Mouse (Mus musculus): ENCODE results near the gene Rmdn2.

The Rmdn2 gene

GRCm38 (mm10) chr17:79611545-79611944 is at the start of gene Rmdn2:
TSS of gene Rmdn2 (plus strand) at chr17:79611863.
- no peak for DNase-seq (ENCODE audit: low spot score in 2 of 2)

DNA sequence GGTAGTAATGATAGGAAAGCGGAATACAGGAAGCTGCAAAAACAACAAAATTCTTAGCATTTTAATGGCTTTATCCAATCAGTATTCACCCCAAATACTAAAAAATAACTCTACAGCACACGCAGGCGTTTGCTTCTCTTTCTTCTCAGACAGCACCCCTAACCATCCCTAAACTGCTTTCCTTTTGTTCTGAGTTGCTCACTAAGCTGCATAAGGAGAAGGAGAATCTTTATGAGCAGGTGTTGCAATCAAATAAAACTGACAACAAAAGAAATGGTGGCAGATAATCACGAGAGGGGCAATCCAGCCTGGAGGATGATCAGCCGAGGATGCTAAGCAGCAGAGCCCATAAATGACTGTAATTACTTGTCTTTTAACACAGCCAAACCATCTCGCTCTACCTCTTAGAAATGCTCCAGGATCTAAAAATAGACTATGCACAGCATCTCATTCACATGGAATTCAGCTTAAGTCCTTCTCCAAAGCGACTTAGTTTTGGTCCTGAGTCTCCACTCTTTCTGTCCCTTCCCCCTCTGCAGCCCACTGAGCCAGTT is 48.5 kb upstream of the Rmdn2 start:
- no peak for DNase-seq (ENCODE audit: low spot score in 2 of 2)

DNA sequence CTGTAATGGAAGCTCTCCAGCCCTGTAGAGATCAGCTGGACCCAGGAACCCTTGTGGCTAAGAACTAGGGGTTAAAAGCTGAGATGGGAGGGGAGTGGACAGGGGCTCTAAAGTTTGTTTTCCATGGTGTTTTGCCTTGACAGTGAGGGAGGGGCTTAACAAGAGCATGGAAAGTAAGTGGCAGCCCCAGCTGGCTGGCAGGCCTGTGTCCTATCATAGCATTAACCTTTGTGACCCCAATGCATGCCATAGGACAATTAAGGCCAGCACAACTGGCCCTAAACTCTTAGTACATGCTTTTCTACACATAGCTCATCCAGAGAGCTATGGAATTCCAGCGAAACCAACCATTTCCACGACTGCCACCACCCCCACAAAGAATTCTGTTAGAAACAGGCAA is 47.9 kb upstream of the Rmdn2 start:
- DNase-seq (ENCODE audit: low spot score in 2 of 2): no peak

- DNase-seq (ENCODE audit: low spot score in 2 of 2): no peak
Observed at GRCm38 (mm10) chr17:79565241-79565961, 46.3 kb upstream of the Rmdn2 start.

DNA sequence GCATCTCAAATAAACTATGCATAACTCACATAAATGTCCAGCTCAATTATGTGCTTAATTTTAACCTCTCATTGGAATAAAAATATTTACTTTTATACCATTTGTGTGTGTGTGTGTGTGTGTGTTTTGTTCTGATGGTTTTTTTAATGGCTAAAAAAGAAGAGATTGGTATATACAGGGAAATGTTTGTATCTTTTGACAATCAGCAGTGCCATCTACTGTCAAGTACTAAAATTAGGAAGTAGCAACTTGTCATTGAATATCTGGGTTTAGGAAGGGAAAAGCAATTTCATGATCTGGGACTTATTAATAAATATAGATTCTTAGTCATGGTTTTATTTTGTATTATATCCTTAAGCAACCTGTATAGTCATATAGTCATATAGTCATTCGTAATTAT is 43.3 kb upstream of the Rmdn2 start:
- DNase-seq (ENCODE audit: low spot score in 2 of 2): no peak

DNA sequence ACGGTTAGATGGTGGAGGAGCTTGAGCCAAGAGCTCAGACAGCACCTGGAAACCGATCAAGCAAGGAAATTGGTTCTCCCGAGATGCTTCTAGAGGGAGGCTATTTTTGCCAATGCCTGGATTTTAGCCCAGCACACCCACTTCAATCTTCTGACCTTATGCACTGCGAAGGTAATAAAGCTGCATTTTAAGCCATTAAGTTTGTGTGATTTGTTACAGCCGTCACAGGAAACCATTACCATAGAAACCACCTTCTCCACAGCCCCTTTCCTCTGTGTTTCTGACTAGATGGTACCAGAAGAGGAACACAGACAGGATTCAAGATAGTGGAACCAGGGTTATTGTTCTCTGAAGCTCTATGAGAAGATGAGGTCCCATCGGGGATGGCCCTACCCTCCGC is 33.3 kb upstream of the Rmdn2 start:
- DNase-seq (ENCODE audit: low spot score in 2 of 2): no peak

DNA sequence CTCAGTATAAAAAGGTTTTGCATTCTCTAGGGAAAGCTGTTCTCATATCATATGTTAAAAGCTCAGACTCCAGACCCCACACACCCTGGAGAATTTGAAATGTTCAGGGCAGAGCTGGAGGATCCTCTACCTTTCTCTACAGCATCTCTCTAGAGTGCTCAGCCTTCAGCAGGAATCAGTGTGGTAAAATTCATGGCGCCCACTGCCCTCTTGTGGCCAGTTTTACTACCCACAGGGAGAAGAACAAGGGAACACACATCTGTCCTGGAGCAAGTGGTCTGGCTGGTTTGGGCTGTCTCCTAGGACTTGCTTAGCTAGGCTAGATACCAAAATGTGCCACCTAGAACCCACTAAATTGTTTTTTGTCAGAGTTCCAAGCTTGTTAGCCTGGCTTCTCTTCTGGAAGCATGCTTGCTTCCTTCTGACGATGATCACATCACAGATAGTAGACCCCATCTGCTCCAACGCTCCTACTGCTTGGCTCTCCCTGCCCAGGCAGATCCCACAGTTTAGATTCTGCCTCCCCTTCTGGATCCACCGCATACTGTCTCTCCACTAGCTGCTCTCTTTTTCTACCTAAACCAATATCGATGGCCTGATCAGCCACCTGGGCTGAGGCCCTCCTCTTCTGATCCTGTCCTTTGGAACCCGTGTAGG is 31.3 kb upstream of the Rmdn2 start:
- peak; percentile 71 to 77 for DNase-seq (ENCODE audit: low spot score in 2 of 2)

- DNase-seq (ENCODE audit: low spot score in 2 of 2): no peak
Observed at GRCm38 (mm10) chr17:79583466-79583865, 28.2 kb upstream of the Rmdn2 start.

- no peak for DNase-seq (ENCODE audit: low spot score in 2 of 2)
Observed at GRCm38 (mm10) chr17:79584246-79584800, 27.3 kb upstream of the Rmdn2 start.

DNA sequence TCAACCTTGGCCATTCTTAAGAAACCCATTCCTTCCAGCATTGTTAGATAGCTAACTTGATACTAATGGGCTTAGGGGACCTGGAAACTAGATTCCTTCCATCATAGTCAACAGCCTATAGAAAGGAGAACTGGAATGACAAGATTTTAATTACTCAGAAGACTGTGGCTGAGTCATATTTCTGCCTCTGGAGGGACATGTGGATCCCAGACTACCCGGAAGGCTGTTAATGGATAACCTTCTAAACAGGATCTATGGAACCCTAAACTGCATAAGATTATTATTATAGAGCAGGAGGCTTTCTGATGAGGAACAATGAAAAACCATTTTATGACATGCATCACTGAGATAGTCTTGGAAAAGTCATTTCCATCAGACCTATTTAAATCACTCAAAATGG is 21.8 kb upstream of the Rmdn2 start:
- DNase-seq (ENCODE audit: low spot score in 2 of 2): no peak

- no peak for DNase-seq (ENCODE audit: low spot score in 2 of 2)
Observed at GRCm38 (mm10) chr17:79595996-79596395, 15.7 kb upstream of the Rmdn2 start.

GRCm38 (mm10) chr17:79598151-79598550 is 13.5 kb upstream of the Rmdn2 start:
- DNase-seq (ENCODE audit: low spot score in 2 of 2): no peak

DNA sequence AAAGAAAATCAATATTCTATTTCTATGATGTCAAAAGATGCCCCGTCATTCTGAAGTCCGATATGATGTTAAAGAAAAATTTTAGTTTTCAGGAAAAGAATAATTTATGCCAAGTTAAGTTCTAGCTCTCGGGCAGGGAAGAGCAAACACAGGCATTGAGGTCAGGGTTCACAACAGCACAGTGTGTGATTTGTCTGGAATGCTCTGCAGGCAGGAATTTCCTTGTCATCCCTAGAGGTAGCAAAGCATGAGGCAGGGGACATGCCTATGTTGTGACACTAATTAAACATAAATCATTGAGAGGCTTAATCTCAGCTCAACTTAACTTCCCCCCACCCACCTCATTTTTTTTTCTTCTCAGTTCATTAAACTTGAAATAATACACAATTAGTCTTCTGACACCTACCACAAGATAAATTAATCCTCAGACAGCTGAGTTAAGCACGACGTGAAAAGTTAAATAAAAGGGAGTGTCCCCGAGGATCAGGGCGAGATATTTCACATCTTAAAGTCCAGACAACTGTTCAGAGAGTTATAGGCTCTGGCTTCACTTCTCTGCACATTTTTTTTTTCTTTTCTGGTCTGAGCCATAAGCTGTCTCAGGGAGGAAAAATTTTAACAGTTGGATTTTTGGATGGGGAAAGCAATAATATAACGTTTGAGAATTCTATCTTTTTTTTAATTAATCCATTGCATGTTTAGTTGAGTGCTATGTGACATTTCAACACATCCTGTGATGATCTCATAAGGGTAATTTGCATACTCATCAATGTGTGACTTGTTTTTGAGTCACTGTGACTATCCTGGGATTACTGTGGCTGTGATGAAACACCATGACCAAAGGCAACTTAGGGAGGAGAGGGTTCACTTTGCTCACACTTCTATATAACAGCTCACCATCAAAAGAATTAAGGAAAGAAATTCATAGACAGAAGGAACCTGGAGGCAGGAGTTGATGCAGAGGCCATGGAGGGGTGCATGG is 12.8 kb upstream of the Rmdn2 start:
- DNase-seq (ENCODE audit: low spot score in 2 of 2): no peak

DNA sequence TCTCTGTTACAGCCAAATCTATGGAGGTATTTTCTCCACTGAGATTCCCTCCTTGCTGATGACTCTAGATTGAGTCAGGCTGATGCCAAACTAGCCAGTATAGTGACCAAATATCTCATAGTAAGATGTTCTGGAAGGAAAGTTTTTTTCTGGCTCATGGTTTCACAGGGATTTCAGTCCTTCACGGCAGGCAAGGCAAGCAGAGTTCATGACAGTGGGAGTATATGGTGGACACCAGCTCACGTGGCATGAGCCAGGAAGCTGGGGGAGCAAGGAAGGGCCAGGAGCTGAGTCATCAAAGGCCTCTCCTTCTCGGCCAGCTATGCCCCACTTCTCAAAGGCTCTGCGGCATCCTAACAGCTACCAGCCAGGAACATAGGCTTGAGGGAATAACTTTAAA is 11.6 kb upstream of the Rmdn2 start:
- no peak for DNase-seq (ENCODE audit: low spot score in 2 of 2)

DNA sequence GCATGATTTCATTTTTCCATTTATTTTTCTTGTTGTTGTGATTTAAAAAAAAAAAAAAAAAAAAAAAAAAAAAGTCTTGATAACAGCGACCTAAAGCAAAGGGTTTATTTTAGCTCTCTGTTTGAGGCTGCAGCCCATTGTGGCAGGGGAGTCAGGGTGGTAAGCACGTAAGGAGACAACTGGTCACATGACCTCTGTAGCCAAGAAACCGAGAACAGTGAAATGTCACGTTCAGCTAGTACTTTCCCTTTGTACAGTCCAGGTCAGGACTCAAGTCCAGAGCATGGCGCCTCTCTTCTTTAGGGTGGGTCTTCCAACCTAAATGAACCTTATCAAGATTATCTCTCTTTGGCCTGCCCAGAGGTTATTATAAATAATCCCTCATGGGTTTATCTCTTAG is 9.3 kb upstream of the Rmdn2 start:
- no peak for DNase-seq (ENCODE audit: low spot score in 2 of 2)

GRCm38 (mm10) chr17:79603427-79603826 is 8.2 kb upstream of the Rmdn2 start:
- no peak for DNase-seq (ENCODE audit: low spot score in 2 of 2)

GRCm38 (mm10) chr17:79605794-79606193 is 5.9 kb upstream of the Rmdn2 start:
- no peak for DNase-seq (ENCODE audit: low spot score in 2 of 2)

DNA sequence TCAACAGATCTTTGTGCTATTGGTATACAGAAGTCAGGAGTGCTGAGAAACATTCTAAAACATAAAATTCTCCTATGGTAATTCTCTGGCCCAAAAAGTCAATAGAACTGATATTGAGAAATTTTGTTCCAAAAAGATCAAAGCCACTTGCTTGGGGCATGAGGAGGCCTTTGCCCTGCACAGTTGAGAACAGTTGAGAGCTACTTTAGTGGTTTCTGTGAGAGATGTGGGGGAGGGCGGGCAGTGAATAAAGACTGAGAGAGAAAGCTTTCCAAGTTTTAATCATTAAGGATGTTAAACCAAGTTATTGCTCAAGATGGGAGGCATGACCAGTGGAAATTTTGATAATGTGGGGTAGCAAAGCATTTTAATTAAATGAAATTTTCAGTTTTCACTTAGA is 2.0 kb upstream of the Rmdn2 start:
- DNase-seq (ENCODE audit: low spot score in 2 of 2): no peak

- no peak for DNase-seq (ENCODE audit: low spot score in 2 of 2)
Observed at GRCm38 (mm10) chr17:79610163-79610755, 1.4 kb upstream of the Rmdn2 start.

GRCm38 (mm10) chr17:79614691-79615588 is 3.3 kb downstream of the Rmdn2 start:
- peak; percentile 66 to 71 for DNase-seq (ENCODE audit: low spot score in 2 of 2)
